Mouse (Mus musculus): Measurements from ENCODE around the gene Eya2. TPM values are rescaled to one million over a fixed set of nuclear protein-coding genes. Genes with fewer than 3 reads are reported as not detected.
A peak's percentile ranks its signal among the peaks of the same experiment; 100 is the strongest.
"Not testable (repeated sequence)": the region's sequence is repeated elsewhere in the genome, so short reads cannot be mapped to it uniquely, and the experiment has no call there.

Eya2 gene
- polyA plus RNA-seq, 1 experiment from 2014 or later, result 7.2 TPM

DNA sequence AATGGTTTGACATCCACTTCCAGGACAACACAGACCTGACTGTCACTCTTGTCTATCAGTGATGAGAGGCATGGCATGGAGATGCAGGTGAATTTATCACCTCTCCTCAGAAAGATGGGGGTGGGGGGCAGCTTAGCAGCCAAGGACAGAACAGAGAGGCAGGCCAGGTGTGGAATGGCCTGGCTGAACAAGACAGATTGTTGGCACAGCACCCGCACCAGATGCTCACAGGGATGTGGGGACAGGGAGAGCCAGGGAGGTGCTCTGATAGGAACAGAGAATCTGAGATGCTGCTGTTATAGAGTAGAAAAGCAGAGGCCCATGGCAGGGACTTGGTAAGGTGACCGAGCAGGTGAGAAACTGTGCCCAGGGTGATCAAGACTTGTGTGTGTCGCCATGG, 194.8 kb downstream of the Eya2 start:
- no peak overlapping the region for H3K27ac ChIP-seq (replicated peaks)
- H3K4me2 ChIP-seq (replicated peaks), result no peak overlapping the region
- H3K9ac ChIP-seq (replicated peaks), result no peak overlapping the region
- H3K27me3 ChIP-seq, result no peaks in the 10 kb centered on the region
- WGBS, result 100% methylated on average over 3 of the region's 3 CpGs
- H3K36me3 ChIP-seq, result peaks cover 94% of the 10 kb centered on the region
- no peak overlapping the region for H3K4me3 ChIP-seq
- H3K4me1 ChIP-seq, result peaks cover 15% of the 10 kb centered on the region
- H3K9me3 ChIP-seq, result no peaks in the 10 kb centered on the region
- ATAC-seq (ENCODE audit: low FRiP score, low read depth), result no peak

DNA sequence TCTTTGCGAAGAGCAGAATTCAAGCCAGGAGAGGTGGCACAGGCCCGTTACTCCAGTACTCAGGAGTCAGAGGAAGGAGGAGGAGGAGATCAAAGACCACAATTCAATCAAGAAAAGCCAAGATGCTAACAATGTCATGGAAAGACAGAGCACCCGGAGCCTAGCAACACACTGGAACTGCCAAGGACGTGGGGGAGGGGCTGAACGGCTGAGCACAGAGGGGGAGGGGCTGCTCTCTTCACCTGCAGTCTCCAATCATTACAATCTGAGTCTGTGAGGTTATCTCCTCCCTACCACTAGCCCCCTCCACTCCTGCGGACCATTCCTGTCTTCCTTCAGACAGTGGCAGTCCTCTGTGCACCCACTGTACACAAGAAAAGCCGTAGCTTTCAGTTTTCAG, 196.2 kb downstream of the Eya2 start:
- Histone ChIP-seq H3K9me3 (no peaks in the 10 kb centered on the region), H3K4me3 (no peak overlapping the region), H3K4me1 (peaks cover 15% of the 10 kb centered on the region), H3K9ac (replicated peaks) (no peak overlapping the region), H3K27ac (replicated peaks) (peak overlapping the region; percentile 39; the same call in 1 of the 2 replicates), H3K27me3 (no peaks in the 10 kb centered on the region), H3K4me2 (replicated peaks) (no peak overlapping the region), H3K36me3 (peaks cover 90% of the 10 kb centered on the region)
- no peak; the same call in 1 of the 2 replicates for ATAC-seq (ENCODE audit: low FRiP score, low read depth)
- WGBS, result 51% methylated on average over 7 of the region's 7 CpGs

DNA sequence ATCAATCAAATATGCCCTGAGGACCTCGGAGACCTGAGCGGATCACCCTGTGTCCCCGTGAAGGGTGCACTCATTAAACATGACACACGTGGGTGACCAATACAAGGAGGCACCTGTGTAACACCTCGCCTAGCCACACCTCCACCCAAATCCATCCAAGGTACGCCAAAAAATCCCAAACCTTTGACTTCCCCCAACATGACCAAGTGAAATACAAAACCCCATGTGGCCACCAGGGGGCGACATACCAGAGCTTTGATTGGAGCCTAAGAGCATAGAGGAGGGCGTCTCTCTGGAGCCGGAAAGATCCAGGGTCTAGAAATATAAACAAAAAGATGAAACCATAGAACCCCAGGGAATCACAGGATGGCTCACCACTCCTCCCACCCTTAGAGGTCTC, 196.8 kb downstream of the Eya2 start:
- H3K27me3 ChIP-seq, result no peaks in the 10 kb centered on the region
- H3K4me3 ChIP-seq, result no peak overlapping the region
- peaks cover 92% of the 10 kb centered on the region for H3K36me3 ChIP-seq
- WGBS, result 75% methylated on average over 9 of the region's 9 CpGs
- no peak overlapping the region for H3K9ac ChIP-seq (replicated peaks)
- peaks cover 15% of the 10 kb centered on the region for H3K4me1 ChIP-seq
- H3K9me3 ChIP-seq, result no peaks in the 10 kb centered on the region
- peak overlapping the region; percentile 11; the same call in 1 of the 2 replicates for H3K27ac ChIP-seq (replicated peaks)
- ATAC-seq (ENCODE audit: low FRiP score, low read depth), result no peak
- H3K4me2 ChIP-seq (replicated peaks), result no peak overlapping the region

DNA sequence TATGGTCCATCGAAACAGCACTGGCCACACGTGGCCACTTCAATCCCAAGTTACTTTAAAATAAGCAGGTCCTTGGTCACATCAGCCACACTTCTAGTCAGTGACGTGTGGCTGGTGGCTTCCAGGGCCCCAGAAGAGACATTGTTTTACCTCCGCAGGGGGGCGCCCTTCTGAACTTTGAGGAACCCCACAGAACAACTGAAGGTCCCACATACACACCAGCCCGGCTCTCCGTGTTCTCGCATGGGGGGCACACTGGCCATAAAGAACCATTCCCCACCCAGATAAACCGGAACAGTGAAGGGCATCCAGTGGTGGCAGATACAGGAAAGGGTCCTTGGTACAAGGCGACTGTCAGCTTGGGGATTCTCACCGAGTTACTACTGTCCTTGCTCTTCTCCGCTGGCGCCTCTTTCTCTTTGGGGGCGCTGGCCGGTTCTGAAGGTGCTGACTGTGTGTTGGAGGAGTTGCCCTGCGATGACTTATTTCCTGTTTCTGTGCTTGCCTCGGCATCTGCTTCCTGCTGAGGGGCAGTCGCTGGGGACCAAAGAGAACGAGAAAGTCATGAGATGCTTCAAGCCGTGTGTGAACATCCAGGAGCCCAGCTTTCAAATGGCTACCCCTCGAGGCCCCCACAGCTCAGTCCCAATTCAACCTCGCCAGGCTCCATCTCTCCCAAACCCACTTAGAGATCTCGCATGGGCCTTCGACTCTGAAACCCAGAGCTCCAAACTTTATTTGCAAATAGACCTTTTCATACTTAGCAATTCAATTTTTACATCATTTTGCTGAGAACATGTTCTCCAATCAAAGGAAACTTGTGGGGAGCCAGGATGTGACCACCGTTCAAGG, 197.8 kb downstream of the Eya2 start:
- H3K9me3 ChIP-seq, result no peaks in the 10 kb centered on the region
- no peak overlapping the region for H3K4me3 ChIP-seq
- H3K27ac ChIP-seq (replicated peaks), result no peak overlapping the region
- H3K36me3 ChIP-seq, result peaks cover 91% of the 10 kb centered on the region
- no peak for ATAC-seq (ENCODE audit: low FRiP score, low read depth)
- H3K4me2 ChIP-seq (replicated peaks), result no peak overlapping the region
- H3K27me3 ChIP-seq, result no peaks in the 10 kb centered on the region
- 93% methylated on average over 25 of the region's 25 CpGs for WGBS
- peaks cover 15% of the 10 kb centered on the region for H3K4me1 ChIP-seq
- no peak overlapping the region for H3K9ac ChIP-seq (replicated peaks)

DNA sequence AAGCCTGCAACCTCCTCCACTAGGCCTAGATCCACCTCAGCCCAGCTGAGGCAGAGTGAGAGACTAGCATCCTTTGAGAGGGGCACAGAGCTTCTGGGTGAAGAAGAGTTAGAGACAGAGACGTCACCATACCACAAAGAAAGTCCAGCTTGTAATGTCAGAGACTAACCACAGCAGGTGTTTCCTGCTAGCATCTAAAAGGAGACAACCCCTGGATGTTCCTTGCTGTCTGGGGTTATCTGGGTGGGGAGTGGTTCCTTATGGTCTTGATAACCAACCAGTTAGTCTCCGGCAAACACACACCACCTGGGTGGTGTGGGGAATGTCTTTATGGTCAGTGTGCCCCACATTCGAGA, 198.4 kb downstream of the Eya2 start:
- peaks cover 90% of the 10 kb centered on the region for H3K36me3 ChIP-seq
- H3K4me2 ChIP-seq (replicated peaks), result no peak overlapping the region
- no peak overlapping the region for H3K27ac ChIP-seq (replicated peaks)
- H3K4me3 ChIP-seq, result no peak overlapping the region
- H3K27me3 ChIP-seq, result no peaks in the 10 kb centered on the region
- H3K4me1 ChIP-seq, result peaks cover 12% of the 10 kb centered on the region
- no peak overlapping the region for H3K9ac ChIP-seq (replicated peaks)
- WGBS, result 89% methylated on average over 3 of the region's 3 CpGs
- no peaks in the 10 kb centered on the region for H3K9me3 ChIP-seq
- ATAC-seq (ENCODE audit: low FRiP score, low read depth), result no peak

DNA sequence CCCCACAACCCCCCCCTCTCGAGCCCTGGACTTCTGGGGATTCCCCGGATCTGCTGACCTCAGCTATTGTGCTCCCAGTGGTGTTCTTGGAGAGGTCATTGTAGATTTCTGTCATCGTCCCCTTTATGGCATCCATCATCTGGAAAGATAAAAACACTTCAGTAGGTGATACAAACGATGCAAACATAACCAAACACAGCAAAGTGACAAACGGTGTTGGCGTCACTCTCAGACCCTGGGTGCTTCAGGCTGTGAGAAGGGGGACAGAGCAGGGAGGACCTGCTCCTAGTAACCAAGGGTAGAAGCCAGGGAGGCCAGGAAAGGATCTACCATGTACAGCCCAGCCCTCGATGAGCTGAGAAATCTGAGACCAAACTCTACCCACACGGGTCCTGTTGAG, 203.0 kb downstream of the Eya2 start:
- Histone ChIP-seq H3K9me3 (no peaks in the 10 kb centered on the region), H3K4me1 (no peaks in the 10 kb centered on the region), H3K4me2 (replicated peaks) (no peak overlapping the region), H3K27me3 (no peaks in the 10 kb centered on the region), H3K36me3 (peaks cover 91% of the 10 kb centered on the region), H3K27ac (replicated peaks) (no peak overlapping the region), H3K4me3 (no peak overlapping the region), H3K9ac (replicated peaks) (no peak overlapping the region)
- WGBS, result 55% methylated on average over 8 of the region's 8 CpGs
- no peak for ATAC-seq (ENCODE audit: low FRiP score, low read depth)

DNA sequence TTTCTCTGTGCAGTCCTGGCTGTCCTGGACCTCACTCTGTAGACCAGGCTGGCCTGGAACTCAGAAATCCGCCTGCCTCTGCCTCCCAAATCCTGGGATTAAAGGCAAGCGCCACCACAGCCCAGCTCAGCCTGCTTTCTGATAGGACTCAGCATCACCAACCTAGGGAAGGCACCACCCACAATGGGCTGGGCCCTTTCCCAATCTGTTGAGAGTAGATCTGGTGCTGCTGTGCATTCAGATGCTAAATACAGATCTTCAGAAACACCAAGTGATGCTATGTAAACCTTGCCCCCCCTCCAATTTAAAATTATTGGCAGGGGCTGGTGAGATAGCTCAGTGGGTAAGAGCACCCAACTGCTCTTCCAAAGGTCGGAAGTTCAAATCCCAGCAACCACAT, 205.3 kb downstream of the Eya2 start:
- not testable (repeated sequence) for H3K4me2 ChIP-seq (replicated peaks); H3K4me3 ChIP-seq; H3K4me1 ChIP-seq; H3K27me3 ChIP-seq; ATAC-seq (ENCODE audit: low FRiP score, low read depth); H3K27ac ChIP-seq (replicated peaks); H3K9me3 ChIP-seq; H3K9ac ChIP-seq (replicated peaks)
- H3K36me3 ChIP-seq, result peaks cover 88% of the 10 kb centered on the region
- WGBS, result 97% methylated on average over 3 of the region's 3 CpGs

DNA sequence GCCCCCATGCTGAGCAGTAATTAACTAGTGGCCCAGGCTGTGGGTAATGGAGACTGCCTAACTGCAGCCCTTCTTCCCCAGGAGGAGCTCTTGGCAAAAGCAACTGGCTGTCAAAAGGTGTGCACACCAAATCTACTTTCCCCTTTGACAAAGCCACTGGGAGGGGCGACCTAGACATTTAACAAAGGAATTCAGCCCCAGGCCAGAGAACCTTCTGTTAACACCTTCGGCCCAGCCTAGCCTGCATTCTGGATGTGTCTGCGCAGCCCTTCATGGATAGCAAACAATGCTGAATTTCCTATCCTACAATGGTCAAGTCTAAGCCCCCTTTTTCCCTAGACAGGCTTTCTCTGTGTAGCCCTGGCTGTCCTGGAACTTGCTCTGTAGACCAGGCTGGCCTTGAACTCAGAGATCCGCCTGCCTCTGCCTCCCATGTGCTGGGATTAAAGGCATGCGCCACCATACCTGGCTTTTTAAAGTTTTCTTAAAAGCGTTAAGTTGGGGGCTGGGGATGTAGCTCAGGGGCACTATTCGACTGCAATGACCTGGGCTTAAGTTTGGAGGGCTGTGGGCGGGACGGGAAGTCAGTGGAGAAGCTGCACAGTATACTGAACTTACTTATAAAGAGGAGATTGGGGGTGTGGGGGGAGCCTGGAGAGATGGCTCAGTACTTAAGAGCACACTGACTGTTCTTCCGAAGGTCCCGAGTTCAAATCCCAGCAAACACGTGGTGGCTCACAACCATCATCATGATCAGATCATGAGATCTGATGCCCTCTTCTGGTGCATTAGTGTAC, 213.5 kb downstream of the Eya2 start:
- H3K4me1 ChIP-seq, result no peaks in the 10 kb centered on the region
- H3K27me3 ChIP-seq, result no peaks in the 10 kb centered on the region
- peaks cover 94% of the 10 kb centered on the region for H3K36me3 ChIP-seq
- H3K4me2 ChIP-seq (replicated peaks), result no peak overlapping the region
- no peaks in the 10 kb centered on the region for H3K9me3 ChIP-seq
- no peak for ATAC-seq (ENCODE audit: low FRiP score, low read depth)
- WGBS, result 95% methylated on average over 12 of the region's 12 CpGs
- no peak overlapping the region for H3K9ac ChIP-seq (replicated peaks)
- H3K27ac ChIP-seq (replicated peaks), result no peak overlapping the region
- H3K4me3 ChIP-seq, result no peak overlapping the region

DNA sequence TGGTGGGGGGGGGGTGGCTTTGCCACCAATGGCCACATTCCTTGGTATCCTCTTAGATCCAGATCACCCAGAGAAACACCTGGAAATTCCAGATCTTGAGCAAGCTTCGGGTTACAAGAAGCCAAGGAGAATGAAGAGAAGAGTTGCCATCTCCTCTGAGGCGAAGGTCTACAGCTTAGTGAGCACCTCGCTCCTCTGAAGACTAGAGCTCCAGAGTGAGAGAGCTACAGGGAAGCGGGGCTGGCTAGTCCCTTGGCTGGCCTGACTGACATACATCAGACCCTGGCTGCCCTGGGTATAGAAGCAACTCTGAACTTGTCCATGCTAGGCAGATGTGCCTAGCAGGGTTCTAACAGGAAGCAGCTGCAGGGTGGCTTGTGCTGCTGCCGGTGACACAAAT, 214.3 kb downstream of the Eya2 start:
- H3K4me2 ChIP-seq (replicated peaks), result no peak overlapping the region

DNA sequence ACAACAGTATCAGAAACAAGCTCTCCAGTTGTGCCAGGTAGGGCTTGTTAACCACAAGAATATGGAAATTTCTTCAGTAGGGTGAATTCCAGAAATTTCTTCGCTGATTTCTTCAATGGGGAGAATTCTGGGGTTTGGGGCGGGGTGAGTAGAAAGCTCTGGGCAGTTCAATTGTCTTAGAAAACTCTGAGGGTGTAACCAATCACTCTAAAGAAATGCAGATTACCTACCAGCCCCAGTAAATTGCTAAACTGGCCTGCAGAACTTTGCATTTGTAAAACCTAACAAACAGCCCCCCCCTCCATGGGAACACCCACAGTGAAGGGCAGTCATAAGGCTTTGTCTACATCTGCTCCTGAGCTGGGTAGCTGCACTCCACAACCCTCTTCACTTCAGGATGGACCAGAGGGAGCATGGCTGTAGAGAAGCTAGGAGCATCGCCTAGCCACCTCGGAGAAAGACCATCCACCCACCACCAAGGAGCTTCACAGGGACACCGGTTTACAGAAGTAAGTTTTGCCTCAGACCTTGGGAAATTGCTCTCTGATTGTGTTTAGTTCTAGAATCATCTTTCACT, 215.2 kb downstream of the Eya2 start:
- Histone ChIP-seq H3K9me3 (no peaks in the 10 kb centered on the region), H3K4me2 (replicated peaks) (no peak overlapping the region), H3K4me3 (no peak overlapping the region), H3K36me3 (peaks cover 98% of the 10 kb centered on the region), H3K27me3 (no peaks in the 10 kb centered on the region), H3K27ac (replicated peaks) (no peak overlapping the region), H3K9ac (replicated peaks) (no peak overlapping the region), H3K4me1 (no peaks in the 10 kb centered on the region)
- 88% methylated on average over 5 of the region's 5 CpGs for WGBS
- ATAC-seq (ENCODE audit: low FRiP score, low read depth), result no peak

More for the DNA sequence above, 214.3 kb downstream of the Eya2 start:
- no peak overlapping the region for H3K9ac ChIP-seq (replicated peaks)
- no peaks in the 10 kb centered on the region for H3K27me3 ChIP-seq
- H3K4me1 ChIP-seq, result no peaks in the 10 kb centered on the region
- 98% methylated on average over 5 of the region's 5 CpGs for WGBS
- H3K4me3 ChIP-seq, result no peak overlapping the region
- H3K9me3 ChIP-seq, result no peaks in the 10 kb centered on the region
- H3K36me3 ChIP-seq, result peaks cover 98% of the 10 kb centered on the region
- H3K27ac ChIP-seq (replicated peaks), result no peak overlapping the region
- no peak for ATAC-seq (ENCODE audit: low FRiP score, low read depth)

DNA sequence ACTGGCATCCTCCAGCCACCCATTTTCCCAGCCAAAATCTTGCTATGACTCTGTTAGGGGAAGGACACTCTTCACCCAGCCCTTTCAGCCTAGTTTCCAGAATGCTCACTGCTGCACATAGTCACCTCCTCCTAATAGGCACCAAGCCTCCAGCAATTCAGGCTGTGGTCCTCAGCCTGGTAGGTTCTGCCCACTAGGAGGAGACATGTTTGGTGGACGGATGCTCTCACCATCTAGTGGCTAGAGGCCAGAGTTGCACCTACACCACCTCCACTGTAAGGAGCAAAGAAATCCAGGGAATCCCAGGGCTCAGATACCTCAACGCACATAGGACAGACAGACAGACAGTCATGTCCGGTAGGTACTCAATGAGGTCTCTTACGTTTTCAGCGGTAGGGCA, 216.7 kb downstream of the Eya2 start:
- Histone ChIP-seq H3K9ac (replicated peaks) (no peak overlapping the region), H3K36me3 (peaks cover 97% of the 10 kb centered on the region), H3K27me3 (no peaks in the 10 kb centered on the region), H3K4me1 (no peaks in the 10 kb centered on the region), H3K4me2 (replicated peaks) (no peak overlapping the region), H3K4me3 (no peak overlapping the region), H3K9me3 (no peaks in the 10 kb centered on the region), H3K27ac (replicated peaks) (no peak overlapping the region)
- ATAC-seq (ENCODE audit: low FRiP score, low read depth), result no peak
- 69% methylated on average over 5 of the region's 5 CpGs for WGBS

DNA sequence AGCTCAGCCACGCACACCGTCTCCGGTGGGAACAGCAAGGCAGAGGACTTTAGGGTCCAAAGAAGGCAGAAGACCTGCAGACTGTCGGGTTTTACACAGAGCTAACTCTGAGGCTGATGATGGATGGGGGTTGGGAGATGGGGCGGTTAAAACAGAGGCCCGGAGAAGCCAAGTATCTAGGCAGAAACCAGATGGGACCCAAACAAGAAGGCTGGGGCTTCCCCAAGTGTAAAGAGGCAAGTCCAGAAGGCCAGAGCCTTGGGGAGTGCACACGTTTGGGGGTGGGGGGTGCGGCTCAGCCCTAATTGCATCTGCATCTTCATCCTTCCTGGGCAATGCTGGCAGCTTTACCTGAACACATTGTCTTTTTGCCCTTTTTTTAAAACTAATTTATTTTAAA, 218.1 kb downstream of the Eya2 start:
- no peak overlapping the region for H3K4me3 ChIP-seq
- no peak overlapping the region for H3K27ac ChIP-seq (replicated peaks)
- H3K36me3 ChIP-seq, result peaks cover 89% of the 10 kb centered on the region
- no peaks in the 10 kb centered on the region for H3K4me1 ChIP-seq
- no peak for ATAC-seq (ENCODE audit: low FRiP score, low read depth)
- H3K27me3 ChIP-seq, result no peaks in the 10 kb centered on the region
- no peak overlapping the region for H3K9ac ChIP-seq (replicated peaks)
- H3K9me3 ChIP-seq, result no peaks in the 10 kb centered on the region
- 91% methylated on average over 8 of the region's 8 CpGs for WGBS
- H3K4me2 ChIP-seq (replicated peaks), result no peak overlapping the region
